In the genomic region with DNA sequence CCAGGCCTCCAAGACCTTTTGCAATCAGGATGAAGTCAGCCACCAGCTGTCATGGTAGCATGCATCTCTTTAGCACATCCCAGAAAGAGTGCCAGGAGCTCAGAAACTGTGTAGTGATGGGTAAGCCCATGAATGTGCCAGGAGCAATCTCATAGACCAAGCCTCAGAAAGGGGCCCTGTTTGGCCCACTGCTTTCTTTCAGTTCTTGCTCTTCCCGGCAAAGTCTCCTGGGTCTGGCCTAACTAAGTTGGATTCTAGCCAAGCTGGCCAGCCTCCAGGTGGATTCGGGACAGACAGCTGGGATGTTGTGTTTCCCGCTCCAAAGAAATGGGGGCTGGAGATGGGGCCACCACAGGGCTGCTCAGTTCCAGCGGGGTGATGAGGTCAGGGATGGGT, we compare ENCODE assay signal across 8 mouse cellular contexts. TPM values are rescaled to one million over a fixed set of nuclear protein-coding genes. Genes with fewer than 3 reads are reported as not detected.
DNase-seq lines count a peak whose midpoint lies in the region; ATAC-seq lines count a peak whose summit lies in the region.

No protein-coding gene starts in this region.

- H3K36me3 ChIP-seq in limb, embryonic 12.5 days = no peaks in the 10 kb centered on the region

- peaks cover 6% of the 10 kb centered on the region; the same call in 1 of the 2 replicates for H3K27me3 ChIP-seq in limb, embryonic 12.5 days

- no peak overlapping the region for H3K9ac ChIP-seq in limb, embryonic 12.5 days (replicated peaks)

- ATAC-seq in limb, embryonic 12.5 days (ENCODE audit: insufficient number of reproducible peaks, insufficient read depth, low FRiP score, low TSS enrichment, low read depth) = no peak
- ATAC-seq in monocyte, adult 5-6 weeks (replicated peaks; ENCODE audit: insufficient number of reproducible peaks, low FRiP score, low TSS enrichment, poor library complexity, severe bottlenecking) = no peak

- intact Hi-C loops in heart, postnatal 36 days (cut with DNase I) = no loop called here

- no peak overlapping the region for H3K4me2 ChIP-seq in limb, embryonic 12.5 days

- 0 out of 2 replicates have a peak overlapping the region, but pooled peaks have one; percentile 19 for H3K27ac ChIP-seq in limb, embryonic 12.5 days

- peaks cover 58% of the 10 kb centered on the region for H3K4me1 ChIP-seq in limb, embryonic 12.5 days (replicated peaks)

- H3K9me3 ChIP-seq in limb, embryonic 12.5 days = no peaks in the 10 kb centered on the region

- 48% methylated on average over 4 of the region's 4 CpGs for WGBS in limb, embryonic 12.5 days

- DNase-seq in cerebellum, postnatal 10 days = peak; percentile 92
- no peak for DNase-seq in cerebellum, adult 9-10 months
- DNase-seq in right cerebral cortex, adult 18-20 months = peak; percentile 19
- no peak for DNase-seq in right cerebral cortex, postnatal 36 days (ENCODE audit: low spot score in 2 of 2)
- peak; percentile 92 for DNase-seq in heart, postnatal 36 days
- peak; percentile 86 for DNase-seq in skeletal muscle tissue, adult 2 months (ENCODE audit: low read depth, low spot score)

- no peak overlapping the region for H3K4me3 ChIP-seq in limb, embryonic 12.5 days (replicated peaks)

RNA-seq across cellular contexts. Expression of a gene that starts 17.0 kb away (rescaled TPM):
- total RNA-seq in heart, postnatal 36 days (2021) = 1 to 10 TPM; 3.4 to 4.6 TPM
- 17.0 and 17.8 TPM in 2 replicates for polyA plus RNA-seq in limb, embryonic 12.5 days (2016; fragmentation: Nextera tagmentation; extraction: Ambion mirVana)
- total RNA-seq in monocyte, adult 5-6 weeks (2017) = not detected in 3 replicates

RNA-seq across cellular contexts. Expression of a gene that starts 24.7 kb away (rescaled TPM):
- total RNA-seq in heart, postnatal 36 days (2021) = 10 to 100 TPM; 42.7 to 47.7 TPM
- 80.6 and 83.3 TPM in 2 replicates for polyA plus RNA-seq in limb, embryonic 12.5 days (2016; fragmentation: Nextera tagmentation; extraction: Ambion mirVana)
- total RNA-seq in monocyte, adult 5-6 weeks (2017) = 32.1 to 63.3 TPM (median 55.5 TPM) in 3 replicates

RNA-seq across cellular contexts. Expression of a gene that starts 43.6 kb away (rescaled TPM):
- 1 to 10 TPM; 3.6 to 3.9 TPM for total RNA-seq in heart, postnatal 36 days (2021)
- polyA plus RNA-seq in limb, embryonic 12.5 days (2016; fragmentation: Nextera tagmentation; extraction: Ambion mirVana) = 0.46 and 0.56 TPM in 2 replicates
- total RNA-seq in monocyte, adult 5-6 weeks (2017) = 0.19 TPM in 1 of 3 replicates, not detected in the others

Comparison
In these comparisons a context has a peak if more than half of its experiments do, and no peak if none do; other contexts are left out.
1. DNase-seq: peak in cerebellum, postnatal 10 days (2 of 2), right cerebral cortex, adult 18-20 months (single experiment), heart, postnatal 36 days (2 of 2) and skeletal muscle tissue, adult 2 months (single experiment); none in cerebellum, adult 9-10 months (single experiment) and right cerebral cortex, postnatal 36 days (0 of 2).